Mouse (Mus musculus): Measurements from ENCODE around the gene Rbbp4.
"Not testable (repeated sequence)": the region's sequence is repeated elsewhere in the genome, so short reads cannot be mapped to it uniquely, and the experiment has no call there.

Gene Rbbp4

GRCm38 (mm10) chr4:129335216-129336074 is at the start of gene Rbbp4, which contains the start of gene Zbtb8os:
Gene Rbbp4 (minus strand): TSS chr4:129335370.
Gene Zbtb8os (plus strand): TSS chr4:129335695.
- DNase-seq, result peak; percentile 100

DNA sequence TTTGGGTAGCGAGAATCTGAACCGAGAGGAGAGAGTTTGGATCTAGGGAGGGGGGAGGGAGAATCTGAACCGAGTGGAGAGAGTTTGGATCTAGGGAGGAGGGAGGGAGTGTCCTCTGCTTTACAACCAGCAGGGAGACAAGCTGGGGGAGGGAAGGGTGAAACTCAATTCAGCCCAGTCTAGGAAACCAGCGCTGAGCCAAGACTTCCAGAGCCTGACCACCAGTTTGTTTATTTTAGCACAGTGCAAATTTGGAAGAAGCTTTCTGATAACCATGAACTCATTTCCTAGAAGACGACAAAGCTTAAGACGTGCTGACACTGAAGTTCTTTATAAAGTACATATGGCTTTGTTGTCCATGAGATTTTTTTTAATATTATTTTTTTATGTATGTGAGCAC is 49.3 kb upstream of the Rbbp4 start:
- DNase-seq, result peak; percentile 97

GRCm38 (mm10) chr4:129383586-129383985 is 48.4 kb upstream of the Rbbp4 start:
- no peak for DNase-seq

DNA sequence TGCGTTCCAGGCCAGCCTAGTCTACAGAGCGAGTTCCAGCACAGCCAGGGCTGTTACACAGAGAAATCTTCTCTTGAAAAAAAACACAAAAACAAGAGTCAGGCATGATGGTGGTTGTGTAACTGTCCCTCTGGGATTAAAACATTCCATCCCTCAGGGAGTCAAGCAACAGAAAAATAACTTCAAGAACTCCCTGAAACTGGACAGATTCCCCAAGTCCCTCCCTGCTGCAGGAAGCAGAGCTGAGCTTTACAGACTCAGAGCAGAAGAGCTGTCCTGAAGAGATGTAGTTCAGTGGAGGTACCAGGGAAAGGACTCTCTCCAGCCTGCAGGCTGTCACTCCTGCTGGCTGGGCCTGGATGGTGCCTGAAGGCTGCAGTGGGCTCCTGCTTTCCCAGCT is 47.3 kb upstream of the Rbbp4 start:
- peak; percentile 96 for DNase-seq

DNA sequence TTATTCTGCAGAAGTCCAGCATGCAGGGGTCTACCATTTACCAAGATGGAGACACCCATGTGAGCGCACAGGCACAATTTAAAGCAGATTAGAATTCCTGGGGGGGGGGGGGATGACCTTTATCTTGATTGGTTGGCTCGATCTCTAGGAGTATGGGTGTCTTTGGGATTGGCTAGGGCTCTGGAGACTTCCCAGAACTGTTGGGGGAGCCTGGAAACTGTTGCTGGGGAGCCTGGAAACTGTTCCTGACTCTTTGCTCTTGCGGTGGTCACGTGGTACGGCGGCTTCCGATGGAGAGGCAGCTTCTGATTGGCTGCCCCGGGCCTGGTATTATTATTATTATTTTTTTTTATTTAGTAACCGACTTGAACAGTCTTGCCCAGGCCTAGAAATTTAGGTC is 46.9 kb upstream of the Rbbp4 start:
- no peak for DNase-seq

DNA sequence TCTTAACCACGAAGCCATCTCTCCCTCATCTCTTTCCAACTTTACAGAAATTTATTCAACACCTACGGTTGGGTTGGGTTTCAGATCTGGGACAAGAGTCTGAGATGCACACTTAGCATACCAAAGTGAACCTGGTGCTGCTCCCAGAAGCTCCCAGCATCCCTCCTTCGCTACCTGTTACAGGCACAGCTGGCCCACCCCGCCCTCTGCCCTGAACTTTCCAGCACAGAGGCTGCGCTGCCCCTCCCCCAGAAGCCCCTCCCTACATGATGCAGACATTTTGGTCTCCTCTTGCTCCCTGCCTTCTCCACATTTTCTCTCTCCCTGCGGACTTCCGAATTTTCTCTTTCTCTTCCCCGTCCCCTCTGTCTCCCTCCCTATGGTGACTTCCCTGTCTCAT is 46.0 kb upstream of the Rbbp4 start:
- DNase-seq, result no peak

GRCm38 (mm10) chr4:129379805-129380204 is 44.6 kb upstream of the Rbbp4 start:
- DNase-seq, result no peak

- DNase-seq, result peak; percentile 95
Measured at GRCm38 (mm10) chr4:129377601-129378390, 42.6 kb upstream of the Rbbp4 start, which contains the start of gene Zbtb8a. Gene Zbtb8a (minus strand): TSS chr4:129378116.

DNA sequence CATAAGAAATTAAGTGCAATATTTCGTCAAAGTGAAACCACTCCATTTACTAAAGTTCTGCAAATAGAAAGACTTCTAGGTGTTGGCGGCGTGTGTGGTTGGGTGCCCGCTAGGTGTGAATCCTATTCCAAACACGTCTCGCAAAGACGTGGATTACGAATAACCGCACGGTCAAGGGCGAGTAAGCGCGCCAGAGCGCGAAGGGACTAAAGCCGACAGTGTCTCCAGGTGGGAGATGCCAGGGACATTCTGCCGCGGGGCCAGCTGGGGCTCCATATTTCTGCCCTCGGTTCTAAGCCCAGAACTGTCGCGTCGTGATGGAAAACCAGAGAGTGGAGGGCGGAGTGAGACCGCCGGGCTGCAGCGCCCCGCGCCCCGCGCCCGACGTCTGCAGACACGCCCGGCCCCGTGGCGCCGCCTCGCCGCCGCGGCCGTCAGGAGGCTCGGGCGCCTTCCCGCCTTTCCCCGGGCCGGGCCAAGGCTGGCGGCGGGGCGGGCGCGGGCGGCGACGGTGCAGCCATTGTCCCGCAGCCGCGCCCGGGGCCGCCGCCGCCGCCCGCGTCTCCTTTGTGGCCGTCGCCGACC is 41.9 kb upstream of the Rbbp4 start:
- peak; percentile 95 for DNase-seq

GRCm38 (mm10) chr4:129375821-129376220 is 40.7 kb upstream of the Rbbp4 start:
- DNase-seq, result no peak

- no peak for DNase-seq
Measured at GRCm38 (mm10) chr4:129375000-129375399, 39.8 kb upstream of the Rbbp4 start.

DNA sequence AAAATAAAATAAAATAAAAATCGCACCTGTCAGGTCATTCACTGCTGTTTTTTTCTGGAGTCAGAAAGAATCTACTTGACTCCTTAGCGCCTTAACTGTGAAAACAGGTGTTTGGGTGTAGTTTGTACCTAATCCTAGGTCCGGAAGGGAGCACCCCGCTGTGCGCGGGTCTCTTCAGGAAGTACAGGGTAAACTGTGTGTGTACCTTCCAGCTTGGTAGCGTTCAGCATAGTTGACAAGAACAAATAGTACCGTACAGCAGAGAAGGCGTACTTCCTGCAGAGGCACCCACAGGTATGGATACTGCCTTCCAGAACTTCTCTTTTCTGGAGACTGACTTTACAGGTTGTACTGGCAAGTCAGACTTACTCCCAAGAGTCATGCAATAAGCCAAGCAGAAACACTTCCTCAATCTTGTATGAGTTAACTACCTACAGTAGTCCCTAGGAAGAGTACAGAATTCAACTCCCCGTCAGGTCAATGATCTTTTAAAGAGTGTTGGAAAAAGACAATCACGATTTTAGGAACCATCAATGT is 39.1 kb upstream of the Rbbp4 start:
- no peak for DNase-seq

DNA sequence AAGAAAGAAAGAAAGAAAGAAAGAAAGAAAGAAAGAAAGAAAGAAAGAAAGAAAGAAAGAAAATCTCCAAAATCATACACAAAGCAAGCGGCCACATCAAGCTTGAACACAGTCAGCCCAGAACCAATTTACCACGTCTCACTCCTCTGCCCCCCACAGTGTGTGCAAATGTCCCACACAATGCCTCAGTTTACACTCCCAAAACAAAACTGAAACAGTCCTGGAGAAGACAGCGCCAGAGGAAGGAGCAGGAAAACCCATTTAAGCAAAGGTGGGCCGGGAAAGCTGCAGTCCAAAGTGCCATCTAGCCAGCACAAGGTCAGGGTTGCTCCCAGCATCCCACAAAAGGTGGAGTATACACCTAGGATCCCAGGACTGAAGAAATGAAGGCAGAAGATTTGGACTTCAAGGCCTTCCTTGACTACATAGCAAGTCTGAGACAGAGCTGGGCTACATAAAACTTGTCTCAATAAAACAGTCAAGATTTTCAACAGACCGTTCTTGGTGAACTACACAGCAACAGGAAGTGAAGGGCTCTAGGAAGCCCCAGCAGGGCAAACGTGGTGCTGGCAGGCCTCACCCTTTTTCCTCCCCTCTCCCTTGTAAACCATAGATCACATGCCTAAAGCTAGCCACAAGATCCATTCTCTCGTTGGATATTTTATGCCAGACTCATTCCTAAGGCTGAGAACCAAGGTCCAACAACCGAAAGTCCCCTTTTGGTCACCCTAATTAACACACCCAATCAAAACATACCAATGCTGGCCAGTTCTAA is 38.2 kb upstream of the Rbbp4 start:
- no peak for DNase-seq

GRCm38 (mm10) chr4:129371391-129371790 is 36.2 kb upstream of the Rbbp4 start:
- DNase-seq, result no peak

DNA sequence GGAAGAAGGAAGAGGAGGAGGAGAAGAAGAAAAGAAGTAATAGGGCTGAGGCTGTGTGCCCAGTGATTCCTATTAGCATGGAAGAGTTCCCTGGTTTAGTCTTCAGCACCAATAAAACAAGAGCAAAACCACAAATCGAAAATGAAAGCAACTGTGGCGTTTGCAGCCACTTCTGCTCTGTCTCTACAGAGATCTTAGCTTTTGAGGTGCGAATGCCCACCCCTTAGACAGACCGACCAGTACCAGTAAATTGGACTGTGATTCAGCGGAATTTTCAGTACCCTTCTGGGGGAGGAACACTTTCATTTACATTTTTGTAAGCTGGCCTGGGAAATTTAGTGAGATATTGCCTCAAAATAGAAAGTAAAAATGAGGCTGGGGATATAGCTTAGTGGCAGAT is 30.1 kb upstream of the Rbbp4 start:
- no peak for DNase-seq

DNA sequence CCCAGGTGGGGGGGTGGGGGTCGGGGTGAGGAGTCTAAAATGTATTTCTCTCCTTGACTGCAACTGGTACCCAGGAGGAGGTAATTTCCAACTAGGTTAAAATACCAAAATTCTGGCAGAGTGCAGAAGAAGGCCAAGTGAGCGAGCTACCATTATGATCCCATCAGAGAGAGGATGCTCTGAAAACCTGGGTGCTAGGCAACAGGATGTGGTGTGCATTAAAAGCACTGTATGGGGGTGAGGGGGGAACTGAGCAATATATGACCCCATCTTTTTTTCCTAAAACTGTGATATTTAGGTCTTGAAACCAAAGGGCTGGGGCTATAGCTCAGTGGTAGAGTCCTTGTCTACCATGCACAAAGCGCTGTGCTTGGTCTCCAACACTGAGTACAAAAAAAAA is 29.2 kb upstream of the Rbbp4 start:
- no peak for DNase-seq

DNA sequence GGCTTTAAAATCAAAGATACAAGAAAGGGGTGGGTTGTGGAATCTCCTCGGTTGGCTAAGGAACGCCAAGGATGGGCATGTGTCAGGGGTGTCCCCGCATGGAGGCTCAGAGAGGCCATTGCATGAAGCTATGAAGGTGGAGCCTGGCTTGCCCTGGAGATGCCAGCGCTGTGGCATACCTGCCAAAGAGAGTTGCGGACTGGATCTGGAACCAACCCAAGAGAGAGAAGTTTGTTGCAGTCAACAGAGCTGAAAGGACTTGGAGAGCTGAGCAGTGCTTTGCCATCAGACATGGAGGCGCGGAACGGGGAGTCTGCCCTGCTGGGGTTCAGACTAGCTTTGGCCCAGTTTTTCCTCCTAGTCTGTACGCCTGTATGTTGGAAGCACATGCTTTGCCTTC is 28.3 kb upstream of the Rbbp4 start:
- no peak for DNase-seq

DNA sequence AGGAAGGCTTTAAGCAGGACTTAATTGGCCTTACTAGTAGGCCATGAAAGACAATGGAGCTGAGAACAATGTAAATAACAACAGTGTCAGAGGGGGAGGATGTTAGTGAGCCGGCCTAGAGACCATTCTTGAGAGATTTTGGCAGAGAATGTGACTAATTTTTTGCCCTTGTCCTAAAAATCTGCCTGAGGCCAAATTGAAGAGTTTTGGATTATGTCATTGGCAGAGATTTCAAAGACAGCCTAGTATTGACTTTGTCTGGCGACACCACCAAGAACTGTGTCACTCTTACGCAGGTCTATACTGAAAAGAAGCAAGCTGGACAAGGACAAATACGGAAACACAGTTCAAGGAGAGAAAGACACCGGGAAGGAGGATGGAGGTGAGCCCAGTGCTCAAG is 27.6 kb upstream of the Rbbp4 start:
- no peak for DNase-seq

DNA sequence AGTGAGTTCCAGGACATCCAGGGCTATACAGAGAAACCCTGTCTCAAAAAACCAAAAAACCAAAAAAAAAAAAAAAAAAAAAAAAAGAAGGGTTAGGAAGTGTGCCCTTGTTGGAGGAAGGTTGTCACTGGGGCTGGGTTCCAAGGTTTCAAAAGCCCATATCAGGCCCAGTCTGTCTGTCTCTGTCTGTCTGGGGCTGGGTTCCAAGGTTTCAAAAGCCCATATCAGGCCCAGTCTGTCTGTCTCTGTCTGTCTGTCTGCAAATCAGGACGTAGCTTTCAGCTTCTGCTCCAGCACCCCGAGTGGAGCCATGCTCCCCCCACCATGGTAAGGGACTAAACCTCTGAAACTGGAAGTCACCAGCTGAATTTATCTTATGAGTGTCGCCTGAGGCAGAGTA is 27.1 kb upstream of the Rbbp4 start:
- not testable (repeated sequence) for DNase-seq

GRCm38 (mm10) chr4:129357613-129358163 is 22.5 kb upstream of the Rbbp4 start:
- no peak for DNase-seq

- peak; percentile 93 for DNase-seq
Measured at GRCm38 (mm10) chr4:129354236-129354635, 19.1 kb upstream of the Rbbp4 start.

GRCm38 (mm10) chr4:129353176-129353575 is 18.0 kb upstream of the Rbbp4 start:
- DNase-seq, result no peak

All from heart, adult 11 months (tissue).